Mouse (Mus musculus) brain, embryonic 14.5 days (tissue): ENCODE results near the gene Atp5e.

Source experiments
- CTCF ChIP-seq: fragments of 200-500 bp; IDR thresholded peaks from 2 replicates; pipeline ENCODE4 v1.5.1; 2012; ENCODE audit warnings: inconsistent platforms, mild to moderate bottlenecking, moderate library complexity, borderline replicate concordance; ENCODE audit not compliant: insufficient read depth, insufficient read length; ENCODE audit errors: extremely low read depth
- POLR2A ChIP-seq: fragments of 200-500 bp; IDR thresholded peaks from 2 replicates; pipeline ENCODE4 v1.6.1; 2012; ENCODE audit warnings: mild to moderate bottlenecking, inconsistent platforms, borderline replicate concordance; ENCODE audit not compliant: poor library complexity, insufficient read depth, insufficient read length, severe bottlenecking; ENCODE audit errors: extremely low read depth

GRCm38 (mm10) chr2:174509825-174510224, 45.9 kb upstream of the Atp5e start:
- no peak for TF ChIP-seq CTCF
- TF ChIP-seq POLR2A: no peak
